Mouse (Mus musculus) heart, embryonic 16.5 days (tissue): ENCODE results near the gene Tsc2. TPM values are rescaled to one million over a fixed set of nuclear protein-coding genes. Genes with fewer than 3 reads are reported as not detected.
"Not testable (repeated sequence)": the region's sequence is repeated elsewhere in the genome, so short reads cannot be mapped to it uniquely, and the experiment has no call there.

Experiments used
- ATAC-seq: fragments of 200-750 bp; cut with Nextera tagmentation; replicated peaks from 2 replicates; pipeline ENCODE4 v1.8.0; 2017; ENCODE audit warnings: moderate number of reproducible peaks; ENCODE audit not compliant: insufficient read depth, low FRiP score; ENCODE audit errors: extremely low read depth
- H3K27ac ChIP-seq: fragments of 300-500 bp; sonication (generic); 2 replicates; pipeline ENCODE4 v1.5.1; 2014; ENCODE audit warnings: mild to moderate bottlenecking, low read length, control low read depth, moderate library complexity
- H3K27me3 ChIP-seq: fragments of 300-500 bp; sonication (generic); 2 replicates; pipeline ENCODE4 v1.6.1; 2014; ENCODE audit warnings: low read length, mixed read lengths; ENCODE audit not compliant: control insufficient read depth, insufficient read depth
- H3K36me3 ChIP-seq: fragments of 300-500 bp; sonication (generic); 2 replicates; pipeline ENCODE4 v1.6.1; 2014; ENCODE audit not compliant: control insufficient read depth, insufficient read depth
- H3K4me1 ChIP-seq: fragments of 300-500 bp; sonication (generic); 2 replicates; pipeline ENCODE4 v1.6.1; 2014; ENCODE audit warnings: low read length, mixed read lengths; ENCODE audit not compliant: control insufficient read depth, insufficient read depth
- H3K4me2 ChIP-seq: fragments of 300-500 bp; sonication (generic); 2 replicates; pipeline ENCODE4 v1.6.1; 2014; ENCODE audit warnings: low read depth, mild to moderate bottlenecking, control low read depth, low read length
- H3K4me3 ChIP-seq: fragments of 300-500 bp; sonication (generic); 2 replicates; pipeline ENCODE4 v1.5.1; 2014; ENCODE audit warnings: mild to moderate bottlenecking, control low read depth, low read length
- H3K9ac ChIP-seq: fragments of 300-500 bp; sonication (generic); 2 replicates; pipeline ENCODE4 v1.6.1; 2014; ENCODE audit warnings: low read length, control low read depth
- H3K9me3 ChIP-seq: fragments of 300-500 bp; sonication (generic); replicated peaks from 2 replicates; pipeline ENCODE4 v1.6.1; 2016; ENCODE audit warnings: low read length; ENCODE audit not compliant: control insufficient read depth
- WGBS: fragments of 180-500 bp; shearing (Covaris S2); extraction: QIAGEN DNeasy Blood & Tissue Kit; methylation state at CpG from one replicate; pipeline ENCODE4 v1.1.7; 2014; 5-methylcytosine and 5-hydroxymethylcytosine counted together
- polyA plus RNA-seq: library from polyadenylated mRNA; unstranded; fragments of >200 nt; fragmentation: Nextera tagmentation; extraction: Ambion mirVana; gene quantifications from 2 replicates; pipeline ENCODE4 v1.2.1, GENCODE M21; 2015

The Tsc2 gene
- polyA plus RNA-seq, 1 experiment from 2014 or later: 48.1 TPM

DNA sequence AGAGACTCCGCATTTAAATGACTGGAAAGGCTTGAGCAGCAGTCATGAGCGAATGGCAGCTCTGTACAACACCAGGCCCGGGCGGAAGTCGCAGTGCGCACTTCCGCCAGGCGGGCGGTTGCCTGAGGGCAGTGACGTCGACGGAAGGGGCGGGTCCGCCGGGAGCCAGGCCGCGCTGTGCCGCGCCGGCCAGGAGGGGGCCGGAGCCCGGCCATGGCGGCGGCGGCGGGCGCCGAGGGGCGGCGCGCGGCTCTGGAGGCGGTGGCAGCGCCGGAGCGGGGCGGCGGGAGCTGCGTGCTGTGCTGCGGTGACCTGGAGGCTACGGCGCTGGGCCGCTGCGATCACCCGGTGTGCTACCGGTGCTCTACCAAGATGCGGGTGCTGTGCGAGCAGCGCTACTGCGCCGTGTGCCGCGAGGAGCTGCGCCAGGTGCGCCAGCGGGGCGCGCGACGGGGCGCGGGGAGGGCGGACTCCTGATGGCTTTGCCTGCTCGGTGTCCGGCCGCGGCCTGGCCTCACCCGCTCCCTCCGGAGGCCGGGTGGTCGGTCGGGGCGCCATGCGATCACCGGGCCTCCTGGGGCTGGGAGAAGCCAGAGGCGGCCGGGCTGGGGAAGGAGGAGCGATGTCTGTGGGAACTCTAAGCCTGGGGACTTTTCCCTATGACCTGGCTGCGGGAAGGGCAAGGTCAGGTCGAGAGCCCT lies 37.3 kb upstream of the Tsc2 start, which contains the start of gene Zfp598:
Zfp598 (plus strand) TSS at position 143 of the 701 bp plus-strand sequence.
- Histone ChIP-seq H3K27ac (peak within 1 kb of the TSS; percentile 87), H3K4me1 (peaks cover 30% of the 10 kb centered on the region), H3K9me3 (no peaks in the 10 kb centered on the region), H3K4me2 (peak within 1 kb of the TSS; percentile 79), H3K36me3 (no peaks in the 10 kb centered on the region), H3K27me3 (no peaks in the 10 kb centered on the region), H3K9ac (peak within 1 kb of the TSS; percentile 97), H3K4me3 (peak within 1 kb of the TSS; percentile 91)
- WGBS: 0% methylated on average over 76 of the region's 80 CpGs
- peak; percentile 98 for ATAC-seq

DNA sequence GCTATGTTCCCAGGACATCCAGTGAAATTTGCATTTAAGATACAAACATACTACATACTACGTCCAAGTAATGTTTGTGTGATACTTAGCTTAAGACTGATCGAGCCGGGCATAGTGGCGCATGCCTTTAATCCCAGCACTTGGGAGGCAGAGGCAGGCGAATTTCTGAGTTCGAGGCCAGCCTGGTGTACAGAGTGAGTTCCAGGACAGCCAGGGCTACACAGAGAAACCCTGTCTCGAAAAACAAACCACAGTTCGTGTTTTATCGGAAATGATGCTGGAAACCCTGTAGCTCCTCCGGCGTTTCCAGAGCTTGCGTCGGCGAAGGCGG lies 36.7 kb upstream of the Tsc2 start:
- not testable (repeated sequence) for H3K9me3 ChIP-seq, H3K36me3 ChIP-seq, ATAC-seq, H3K27me3 ChIP-seq
- WGBS: 5% methylated on average over 15 of the region's 15 CpGs
- H3K4me3 ChIP-seq: peak overlapping the region; percentile 91
- H3K4me1 ChIP-seq: peaks cover 30% of the 10 kb centered on the region
- H3K4me2 ChIP-seq: peak overlapping the region; percentile 69
- H3K27ac ChIP-seq: peak overlapping the region; percentile 63
- H3K9ac ChIP-seq: peak overlapping the region; percentile 97

DNA sequence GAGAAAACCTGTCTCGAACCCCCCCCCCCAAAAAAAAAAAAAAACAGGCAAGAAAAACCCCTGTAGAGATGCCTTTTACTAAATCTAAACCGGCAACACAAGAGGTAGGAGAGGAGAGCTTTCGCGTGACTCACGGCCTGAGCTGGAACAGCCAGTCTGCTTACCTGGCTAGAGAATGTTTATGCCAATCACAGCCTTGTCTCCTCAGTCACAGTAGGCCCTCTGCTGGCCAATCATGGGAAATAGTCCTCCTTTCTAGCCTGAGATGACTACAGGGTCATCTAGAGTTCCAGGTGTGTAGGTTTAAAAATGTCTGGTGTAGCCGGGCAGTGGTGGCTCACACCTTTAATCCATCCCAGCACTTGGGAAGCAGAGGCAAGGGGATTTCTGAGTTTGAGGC lies 35.0 kb upstream of the Tsc2 start:
- Histone ChIP-seq H3K4me3 (no peak overlapping the region), H3K27ac (no peak overlapping the region), H3K36me3 (no peaks in the 10 kb centered on the region), H3K9ac (no peak overlapping the region), H3K9me3 (no peaks in the 10 kb centered on the region), H3K4me1 (peaks cover 27% of the 10 kb centered on the region), H3K4me2 (no peak overlapping the region), H3K27me3 (no peaks in the 10 kb centered on the region)
- no peak for ATAC-seq
- WGBS: 18% methylated on average over 6 of the region's 6 CpGs

DNA sequence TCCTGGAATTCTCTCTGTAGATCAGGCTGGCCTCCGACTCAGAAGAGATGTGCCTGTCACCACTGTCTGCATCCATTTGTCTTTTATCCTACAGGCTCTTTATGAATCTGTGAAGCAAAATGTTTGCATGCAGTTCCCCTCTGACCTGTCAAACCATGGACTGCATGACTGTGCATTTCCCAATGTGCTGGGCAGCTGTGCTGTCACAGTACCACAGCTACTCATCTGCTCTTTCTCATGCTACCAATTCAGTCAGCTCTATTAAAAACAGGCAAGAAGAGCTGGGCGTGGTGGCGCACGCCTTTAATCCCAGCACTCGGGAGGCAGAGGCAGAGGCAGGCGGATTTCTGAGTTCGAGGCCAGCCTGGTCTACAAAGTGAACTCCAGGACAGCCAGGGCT lies 34.6 kb upstream of the Tsc2 start:
- not testable (repeated sequence) for H3K9ac ChIP-seq, H3K9me3 ChIP-seq, H3K27me3 ChIP-seq, H3K4me2 ChIP-seq, ATAC-seq, H3K27ac ChIP-seq, H3K36me3 ChIP-seq, H3K4me3 ChIP-seq
- peaks cover 23% of the 10 kb centered on the region for H3K4me1 ChIP-seq
- 56% methylated on average over 7 of the region's 7 CpGs for WGBS

DNA sequence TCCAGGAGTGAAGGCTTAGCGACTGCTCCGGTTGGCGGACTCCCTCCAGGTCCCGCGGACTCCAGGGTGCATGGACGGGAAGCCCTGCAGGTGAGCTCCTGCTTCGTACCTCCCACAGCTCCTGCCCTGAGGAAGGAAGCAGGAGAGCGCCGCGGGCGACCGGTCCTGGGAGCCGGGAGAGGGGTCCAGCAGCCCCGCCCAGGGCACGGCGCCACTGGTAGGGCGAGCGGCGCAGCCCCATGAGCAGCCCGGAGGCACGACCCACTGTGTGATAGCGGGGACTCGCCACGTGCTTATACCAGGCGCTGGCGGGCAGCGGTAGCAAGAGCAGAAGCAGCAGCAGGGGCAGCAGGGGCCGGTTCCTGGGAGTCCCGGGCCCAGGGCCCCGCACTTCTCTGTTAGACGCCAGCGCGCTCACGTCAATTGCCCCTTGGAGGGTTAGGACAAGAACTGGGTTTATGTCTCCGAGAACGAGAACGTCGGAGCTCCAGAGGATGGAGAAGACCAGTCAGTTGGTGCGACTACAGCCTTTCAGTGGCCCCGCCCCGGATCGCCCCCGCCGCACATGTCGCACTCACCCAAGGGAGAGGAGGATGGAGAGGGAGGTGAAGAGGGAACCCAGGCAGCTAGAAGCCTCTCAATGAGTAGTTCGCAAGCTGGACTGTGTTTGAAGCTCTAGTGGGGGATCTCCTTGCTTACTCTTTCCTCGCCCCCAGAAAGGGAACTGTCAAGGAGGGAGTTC lies 25.8 kb upstream of the Tsc2 start, which contains the start of gene Npw:
Npw (minus strand) TSS at position 441 of the 742 bp plus-strand sequence.
- peak; percentile 53; the same call in 1 of the 2 replicates for ATAC-seq
- no peaks in the 10 kb centered on the region for H3K9me3 ChIP-seq
- no peaks in the 10 kb centered on the region for H3K36me3 ChIP-seq
- H3K4me2 ChIP-seq: peak within 1 kb of the TSS; percentile 77
- peak within 1 kb of the TSS; percentile 51 for H3K4me3 ChIP-seq
- peak within 1 kb of the TSS; percentile 42 for H3K9ac ChIP-seq
- H3K27ac ChIP-seq: no peak within 1 kb of the TSS
- H3K4me1 ChIP-seq: peaks cover 5% of the 10 kb centered on the region; the same call in 1 of the 2 replicates
- 2% methylated on average over 47 of the region's 47 CpGs for WGBS
- H3K27me3 ChIP-seq: peaks cover 34% of the 10 kb centered on the region

DNA sequence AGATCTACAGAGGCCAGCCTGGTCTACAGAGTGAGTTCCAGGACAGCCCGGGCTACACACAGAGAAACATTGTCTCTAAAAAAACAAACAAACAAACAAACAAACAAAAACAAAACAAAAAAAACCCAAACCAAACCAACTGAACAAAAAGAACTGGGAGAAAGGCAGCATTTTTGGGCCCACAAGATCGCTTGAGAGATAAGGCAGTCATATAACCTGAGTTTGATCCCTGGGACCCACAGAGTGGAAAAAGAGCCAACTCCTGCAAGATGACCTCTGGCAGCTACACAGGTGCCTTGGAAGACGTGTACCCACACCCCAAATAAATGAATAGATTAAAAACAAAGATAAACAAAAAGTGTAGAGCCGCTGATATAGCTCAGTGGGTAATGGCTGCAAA lies 22.5 kb upstream of the Tsc2 start:
- no peak overlapping the region for H3K4me3 ChIP-seq
- H3K9me3 ChIP-seq: no peaks in the 10 kb centered on the region
- no peak overlapping the region for H3K27ac ChIP-seq
- 68% methylated on average over 4 of the region's 4 CpGs for WGBS
- H3K27me3 ChIP-seq: peaks cover 36% of the 10 kb centered on the region
- H3K4me2 ChIP-seq: no peak overlapping the region
- H3K9ac ChIP-seq: no peak overlapping the region
- ATAC-seq: no peak
- H3K36me3 ChIP-seq: no peaks in the 10 kb centered on the region
- peaks cover 9% of the 10 kb centered on the region for H3K4me1 ChIP-seq

DNA sequence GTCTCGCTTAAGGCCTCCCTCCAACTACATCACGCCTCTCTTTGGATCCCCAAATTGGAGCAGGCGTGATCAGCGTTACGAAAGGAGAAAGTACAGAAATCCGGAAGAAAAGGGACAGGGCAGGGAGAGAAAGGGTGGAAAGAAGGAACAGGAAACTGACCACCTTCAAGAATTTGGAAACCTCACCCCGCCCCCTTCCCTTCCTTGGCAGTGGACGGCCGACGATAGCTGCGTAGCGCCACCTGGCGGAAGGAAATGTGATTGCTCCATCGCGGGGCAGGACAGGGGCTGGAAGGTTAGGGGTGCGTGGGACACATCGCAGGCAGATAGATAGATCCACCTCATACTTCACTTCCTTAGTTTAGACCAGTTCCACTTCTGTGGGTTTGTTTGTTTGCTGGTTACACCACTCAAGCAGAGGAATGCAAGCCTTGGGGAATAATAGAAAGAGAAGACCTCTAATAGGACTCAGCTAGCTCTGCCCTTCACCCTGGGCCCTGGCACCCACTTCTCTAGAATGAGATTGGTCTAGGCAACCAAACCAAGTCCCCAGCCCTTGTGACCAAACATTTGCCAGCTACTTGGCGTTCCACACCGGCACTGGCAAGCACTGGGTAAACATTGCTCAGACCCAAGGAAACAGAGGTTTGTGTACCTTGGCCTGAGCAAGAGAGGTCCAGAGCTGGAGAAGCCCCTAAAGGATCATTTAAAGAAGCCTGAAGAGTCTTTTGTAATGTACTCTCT lies 21.7 kb upstream of the Tsc2 start:
- peak; percentile 35 for ATAC-seq
- Histone ChIP-seq H3K9me3 (no peaks in the 10 kb centered on the region), H3K4me1 (peaks cover 12% of the 10 kb centered on the region), H3K9ac (peak overlapping the region; percentile 12), H3K27me3 (peaks cover 31% of the 10 kb centered on the region), H3K36me3 (no peaks in the 10 kb centered on the region), H3K27ac (no peak overlapping the region), H3K4me2 (peak overlapping the region; percentile 63), H3K4me3 (peak overlapping the region; percentile 42)
- 4% methylated on average over 19 of the region's 19 CpGs for WGBS

DNA sequence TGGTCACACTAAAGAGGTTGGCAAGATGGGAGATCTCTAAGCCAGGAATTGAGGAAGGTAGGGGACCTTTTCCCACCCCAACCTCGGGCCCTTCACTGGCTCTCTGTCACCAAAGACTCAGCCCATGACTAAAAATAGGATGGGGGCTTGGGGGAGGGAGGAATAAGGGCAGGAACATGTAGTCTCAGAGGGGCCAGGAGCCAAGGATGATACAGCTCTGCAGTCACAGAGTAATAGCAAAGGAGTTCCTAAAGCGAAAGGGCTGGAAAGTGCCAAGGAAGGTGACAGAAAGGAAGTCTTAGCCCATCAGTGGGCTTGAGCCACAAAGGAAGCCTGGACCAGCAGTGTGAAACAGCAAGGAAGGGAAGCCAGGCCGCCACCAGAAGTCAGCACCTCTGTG lies 19.4 kb upstream of the Tsc2 start:
- H3K4me1 ChIP-seq: peaks cover 10% of the 10 kb centered on the region
- no peaks in the 10 kb centered on the region for H3K36me3 ChIP-seq
- no peaks in the 10 kb centered on the region for H3K9me3 ChIP-seq
- peaks cover 9% of the 10 kb centered on the region for H3K27me3 ChIP-seq
- no peak overlapping the region for H3K4me3 ChIP-seq
- H3K27ac ChIP-seq: no peak overlapping the region
- no peak overlapping the region for H3K4me2 ChIP-seq
- no peak for ATAC-seq
- WGBS: 51% methylated on average over 3 of the region's 3 CpGs
- no peak overlapping the region for H3K9ac ChIP-seq
